Mouse (Mus musculus): ENCODE results near the gene Lin7c.

DNA sequence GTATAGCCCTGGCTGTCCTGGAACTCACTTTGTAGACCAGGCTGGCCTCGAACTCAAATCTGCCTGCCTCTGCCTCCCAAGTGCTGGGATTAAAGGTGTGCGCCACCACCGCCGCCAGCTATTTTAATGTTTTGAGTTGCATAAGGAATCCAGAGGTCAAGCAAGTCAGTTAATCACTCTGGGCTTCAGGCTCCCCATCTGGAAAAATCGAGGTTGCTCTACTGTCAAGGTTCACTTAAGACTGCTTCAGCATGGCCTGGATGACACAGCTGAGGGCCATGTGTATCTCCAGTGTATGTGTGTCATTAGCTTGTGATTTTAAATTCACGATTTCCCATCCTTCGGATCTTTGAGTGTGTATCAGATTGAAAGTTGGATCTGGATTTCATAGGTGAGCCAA lies 36.8 kb downstream of the Lin7c start:
- TF ChIP-seq EP300 (IDR thresholded peaks at IDR 0.05; ENCODE audit: low read depth): no peak
- no peak for TF ChIP-seq CTCF (IDR thresholded peaks at IDR 0.05; ENCODE audit: low read depth)
